Mouse (Mus musculus) gonadal fat pad, adult 2 months (tissue): ENCODE data around the gene Aatf. TPM values are rescaled to one million over a fixed set of nuclear protein-coding genes. Genes with fewer than 3 reads are reported as not detected.

Experiments used
- DNase-seq: peaks from one replicate; pipeline ENCODE4 v3.0.0-alpha.2; 2012; ENCODE audit warnings: low read depth
- polyA plus RNA-seq: library from polyadenylated mRNA; depleted of rRNA; stranded (reverse); fragments of >200 nt; gene quantifications from 2 replicates; pipeline ENCODE4 v1.2.3, GENCODE M21; 2012

The Aatf gene
- polyA plus RNA-seq, 1 experiment: 2.9 TPM

- DNase-seq: peak; percentile 40
Observed at GRCm38 (mm10) chr11:84522577-84523320, 9.4 kb upstream of the Aatf start.

- DNase-seq: no peak
Observed at GRCm38 (mm10) chr11:84521751-84522299, 8.5 kb upstream of the Aatf start.

DNA sequence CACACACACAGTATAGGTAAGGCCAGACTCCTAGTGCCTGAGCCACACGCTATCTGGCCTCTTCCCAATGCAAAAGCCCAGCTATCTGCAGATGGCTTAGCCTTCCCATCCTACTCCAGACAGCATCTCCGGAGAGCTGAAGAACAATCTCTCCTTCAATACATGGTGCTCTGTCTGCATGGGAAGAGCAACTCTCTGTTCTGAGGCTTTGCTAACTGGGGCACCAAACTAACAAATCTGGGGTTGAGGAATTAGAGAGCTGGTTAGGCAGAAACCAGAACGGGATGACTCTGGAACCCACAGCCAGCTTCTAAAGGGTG is 7.7 kb upstream of the Aatf start:
- DNase-seq: no peak

DNA sequence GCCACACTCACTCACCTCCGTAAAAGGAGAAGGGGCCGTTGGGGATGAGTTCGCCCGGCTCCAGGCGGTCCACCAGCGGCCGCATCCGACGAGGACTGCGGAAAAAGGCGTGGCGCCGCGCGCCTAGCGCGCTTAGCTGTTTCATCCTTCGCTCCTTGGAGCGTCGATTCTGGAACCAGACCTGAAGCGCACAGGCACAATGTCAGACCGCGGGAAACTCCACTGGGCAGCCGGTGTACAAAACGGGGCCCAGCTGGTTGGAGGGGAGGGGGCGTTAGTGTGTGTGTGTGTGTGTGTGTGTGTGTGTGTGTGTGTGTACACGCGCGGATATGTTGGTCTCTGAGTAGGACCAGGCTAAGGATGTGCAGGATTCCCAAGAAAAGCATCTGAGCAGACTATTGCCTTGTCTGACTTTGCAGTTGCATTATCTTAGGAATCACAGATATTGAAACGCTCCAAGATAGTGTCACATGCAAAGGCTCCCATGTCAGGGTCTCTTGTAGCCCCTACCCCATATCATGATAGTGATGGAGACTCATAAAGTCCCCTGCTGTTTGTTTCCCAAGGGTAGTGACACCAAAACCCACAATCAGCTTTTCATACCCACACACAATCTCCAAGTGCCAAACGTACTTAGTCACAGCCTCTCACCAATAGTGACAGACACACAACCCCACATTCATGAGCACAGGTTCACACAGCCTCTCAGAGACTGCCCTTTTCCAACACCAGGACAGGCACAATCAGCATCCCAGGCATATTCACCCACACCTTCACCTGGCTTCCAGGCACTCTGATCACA is 7.1 kb upstream of the Aatf start:
- DNase-seq: no peak

- no peak for DNase-seq
Observed at GRCm38 (mm10) chr11:84519576-84520268, 6.4 kb upstream of the Aatf start.

- DNase-seq: no peak
Observed at GRCm38 (mm10) chr11:84519036-84519435, 5.7 kb upstream of the Aatf start.

GRCm38 (mm10) chr11:84518261-84518660 is 4.9 kb upstream of the Aatf start:
- DNase-seq: no peak

DNA sequence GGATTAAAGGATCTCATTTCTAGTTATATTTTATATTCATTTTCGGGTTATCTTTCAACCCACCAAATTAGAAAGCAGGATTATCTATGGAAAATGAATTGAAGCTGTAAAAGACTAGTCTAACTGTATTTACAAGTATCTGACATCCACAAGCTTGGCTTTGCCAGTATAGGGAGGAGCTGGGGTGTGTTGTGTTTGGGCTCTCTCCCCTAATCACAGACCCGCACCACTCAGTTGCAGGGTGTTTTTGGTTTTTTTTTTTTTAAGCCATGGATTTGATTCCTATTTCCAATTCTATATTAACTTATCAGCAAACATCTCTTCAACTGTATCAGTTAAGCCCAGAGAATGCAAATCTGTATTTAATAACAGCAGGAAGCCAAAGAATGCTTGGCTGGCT is 4.1 kb upstream of the Aatf start:
- DNase-seq: no peak

DNA sequence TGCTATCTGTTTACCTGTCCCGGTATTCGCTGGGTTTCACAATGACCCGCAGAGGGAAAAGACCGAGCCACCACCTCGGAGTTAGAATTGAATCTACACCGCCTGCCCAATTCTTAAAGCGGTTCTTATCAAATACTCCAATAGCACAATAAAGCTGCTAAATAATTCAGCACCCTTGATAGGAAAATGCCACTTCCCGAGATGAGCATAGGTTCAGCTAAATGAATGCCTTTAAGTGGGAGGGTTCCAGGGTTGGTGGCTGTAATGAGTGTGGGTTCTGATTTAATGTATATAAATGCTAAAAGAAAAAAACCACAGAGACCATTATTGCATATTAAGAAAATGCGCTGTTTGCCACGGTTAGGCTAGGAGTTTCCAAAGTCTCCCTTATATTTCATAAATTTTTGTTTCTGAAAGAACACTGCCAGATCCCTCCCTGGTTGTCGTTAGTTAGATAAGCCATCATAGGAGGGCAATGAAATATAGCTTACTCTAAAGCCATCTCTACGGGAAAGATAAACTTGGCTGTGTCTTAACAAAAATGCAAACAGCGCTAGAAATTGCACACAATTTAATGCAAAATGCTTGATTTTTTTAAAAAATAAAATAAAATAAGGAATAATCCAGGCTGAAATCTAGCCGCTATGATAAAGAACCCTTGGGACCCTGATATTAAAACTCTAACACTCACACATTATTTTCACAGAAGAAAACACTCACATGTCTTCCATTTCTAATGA is 3.3 kb upstream of the Aatf start:
- no peak for DNase-seq

DNA sequence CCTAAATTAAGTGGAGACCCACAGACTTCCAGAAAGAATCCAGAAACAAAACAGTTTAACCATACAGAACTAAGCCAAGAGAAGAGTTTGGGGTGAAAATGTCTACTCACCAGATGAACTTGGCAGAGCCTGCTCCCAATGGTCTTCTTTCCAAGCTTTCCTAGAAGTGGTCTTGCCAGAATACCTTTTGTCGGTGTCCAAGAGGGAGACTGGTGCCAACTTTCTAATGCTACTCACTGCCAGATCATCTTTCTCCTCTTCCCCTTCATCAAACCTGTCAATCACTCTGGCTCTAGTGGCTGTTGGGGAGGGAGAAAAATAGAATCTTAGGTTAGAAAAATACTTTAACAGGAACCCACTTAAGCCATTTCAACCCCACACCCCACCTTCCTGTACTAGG is 1.3 kb downstream of the Aatf start:
- DNase-seq: no peak

DNA sequence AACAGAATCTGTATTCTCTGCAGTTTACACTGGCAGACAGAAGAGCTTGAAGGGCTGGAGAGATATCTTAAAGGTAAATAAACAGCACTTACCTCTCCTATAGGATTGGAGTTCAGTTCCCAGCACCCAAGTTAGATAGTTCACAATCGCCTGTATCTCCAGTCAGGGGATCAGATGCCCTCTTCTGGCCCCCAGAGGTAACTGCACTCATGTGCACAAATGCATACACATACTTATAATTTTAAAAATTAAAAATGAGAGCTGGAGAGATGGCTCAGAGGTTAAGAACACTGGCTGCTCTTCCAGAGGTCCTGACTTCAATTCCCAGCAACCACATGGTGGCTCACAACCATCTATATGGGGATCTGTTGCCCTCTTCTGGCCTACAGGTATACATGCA is 9.0 kb downstream of the Aatf start:
- DNase-seq: no peak

GRCm38 (mm10) chr11:84497944-84498343 is 15.4 kb downstream of the Aatf start:
- DNase-seq: no peak

DNA sequence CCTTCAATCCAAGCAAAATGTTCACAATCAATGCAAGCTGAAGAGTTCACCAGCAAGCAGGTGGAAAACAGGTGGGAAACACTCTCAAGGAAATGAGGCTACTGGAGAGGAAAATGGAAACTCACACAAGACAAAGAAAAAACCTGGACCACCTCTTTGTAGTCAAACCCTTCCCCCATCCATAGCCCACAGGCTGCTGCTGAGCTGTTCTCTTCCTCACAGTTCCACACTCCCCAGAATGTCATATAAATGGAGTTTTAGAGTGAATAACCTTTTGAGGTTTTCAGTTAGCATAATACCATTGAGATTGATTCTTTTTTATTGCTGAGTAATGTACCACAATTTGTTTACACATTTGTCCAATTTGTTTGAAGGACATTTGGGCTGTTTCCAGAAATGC is 16.4 kb downstream of the Aatf start:
- DNase-seq: no peak

- DNase-seq: no peak
Observed at GRCm38 (mm10) chr11:84495774-84496173, 17.5 kb downstream of the Aatf start.

GRCm38 (mm10) chr11:84481661-84482060 is 31.7 kb downstream of the Aatf start:
- DNase-seq: no peak

GRCm38 (mm10) chr11:84480451-84480850 is 32.9 kb downstream of the Aatf start:
- no peak for DNase-seq

- no peak for DNase-seq
Observed at GRCm38 (mm10) chr11:84476641-84477040, 36.7 kb downstream of the Aatf start.

DNA sequence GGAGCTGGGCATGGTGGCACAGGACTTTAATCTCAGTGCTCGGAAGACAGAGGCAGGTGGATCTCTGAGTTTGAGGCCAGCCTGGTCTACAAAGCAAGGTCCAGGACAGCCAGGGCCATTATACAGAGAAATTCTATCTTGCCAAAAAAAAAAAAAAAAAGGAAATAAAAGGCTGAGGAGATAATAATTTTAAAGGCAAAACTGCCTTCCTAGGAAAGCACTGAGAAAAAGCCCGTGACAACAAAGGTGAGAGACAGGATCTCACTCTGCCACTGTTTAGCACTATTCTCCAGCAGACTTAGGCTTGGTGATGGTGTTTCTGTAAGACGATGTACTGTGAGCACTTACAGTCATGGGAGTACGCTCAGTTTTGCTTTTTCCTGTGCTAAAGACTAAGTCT is 37.3 kb downstream of the Aatf start:
- DNase-seq: no peak

- DNase-seq: no peak
Observed at GRCm38 (mm10) chr11:84473093-84473667, 40.1 kb downstream of the Aatf start.

- DNase-seq: no peak
Observed at GRCm38 (mm10) chr11:84464571-84464970, 48.8 kb downstream of the Aatf start.

- DNase-seq: no peak
Observed at GRCm38 (mm10) chr11:84453901-84454300, 59.4 kb downstream of the Aatf start.
